30 mouse cellular contexts compared by ENCODE assay signal in the genomic region with DNA sequence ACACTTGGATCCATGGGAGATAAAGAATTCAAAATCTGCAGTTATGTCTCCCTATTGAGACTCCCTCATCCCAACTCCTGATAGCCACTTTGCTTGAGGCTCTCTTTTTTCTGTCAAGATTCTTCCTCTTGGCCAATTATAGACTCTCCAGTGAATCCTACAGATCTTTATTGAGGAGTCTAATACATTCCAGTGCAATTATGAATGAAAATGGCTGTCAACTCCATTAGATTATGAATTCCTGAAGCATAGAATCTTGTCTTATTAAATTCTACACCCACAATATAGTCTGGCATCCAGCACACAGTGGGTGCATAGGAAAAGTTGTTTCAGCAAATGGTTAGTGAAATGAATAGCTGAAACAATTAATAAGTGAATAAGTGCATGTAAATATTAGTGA.
"Had no signal": no experiment of that assay in that cellular context is flagged by ENCODE, and none has a peak within 500 bp of the region (broad histone marks: within the 10 kb centered on the region; RNA-seq: fewer than 3 reads in every experiment).

No protein-coding gene starts in this region.

- H3K9me3 ChIP-seq: limb, embryonic 10.5 days; limb, embryonic 12.5 days; limb, embryonic 13.5 days; limb, embryonic 15.5 days; liver, embryonic 12.5 days; liver, embryonic 13.5 days; liver, embryonic 15.5 days; lung, embryonic 15.5 days; megakaryocyte, embryonic 14.5 days; midbrain, embryonic 10.5 days; midbrain, embryonic 12.5 days; midbrain, embryonic 13.5 days; midbrain, embryonic 15.5 days had no signal

- H3K27me3 ChIP-seq: limb, embryonic 12.5 days; limb, embryonic 13.5 days; limb, embryonic 15.5 days; liver, embryonic 12.5 days; liver, embryonic 13.5 days; liver, embryonic 15.5 days; lung, embryonic 15.5 days; megakaryocyte, embryonic 14.5 days; midbrain, embryonic 12.5 days; midbrain, embryonic 13.5 days; midbrain, embryonic 15.5 days had no signal

- H3K4me1 ChIP-seq: limb, embryonic 10.5 days; limb, embryonic 12.5 days; limb, embryonic 13.5 days; limb, embryonic 15.5 days; liver, embryonic 12.5 days; liver, embryonic 13.5 days; liver, embryonic 15.5 days; lung, embryonic 15.5 days; megakaryocyte, embryonic 14.5 days; midbrain, embryonic 10.5 days had no signal

- H3K9ac ChIP-seq: limb, embryonic 12.5 days; limb, embryonic 13.5 days; limb, embryonic 15.5 days; liver, embryonic 12.5 days; liver, embryonic 13.5 days; liver, embryonic 14.5 days; liver, embryonic 15.5 days; liver, postnatal 0 days; lung, embryonic 14.5 days; lung, embryonic 15.5 days; midbrain, embryonic 12.5 days; midbrain, embryonic 13.5 days; midbrain, embryonic 15.5 days had no signal

- H3K4me2 ChIP-seq: limb, embryonic 12.5 days; limb, embryonic 13.5 days; limb, embryonic 15.5 days; liver, embryonic 11.5 days; liver, embryonic 12.5 days; liver, embryonic 13.5 days; liver, embryonic 15.5 days; lung, embryonic 14.5 days; lung, embryonic 15.5 days; midbrain, embryonic 11.5 days; midbrain, embryonic 12.5 days; midbrain, embryonic 13.5 days; midbrain, embryonic 15.5 days had no signal

- ATAC-seq: liver, embryonic 12.5 days; liver, postnatal 0 days; lung, postnatal 0 days; midbrain, embryonic 13.5 days; midbrain, embryonic 15.5 days had no signal

- DNase-seq: left cerebral cortex, postnatal 4 days; liver; liver, embryonic 13.5 days; liver, postnatal 0 days; lung, adult 18-20 months; lung, adult 2 months; lung, embryonic 14.5 days; lung, postnatal 10 days; lung, postnatal 14 days; lung, postnatal 36 days; lung, postnatal 4 days had no signal

- H3K27ac ChIP-seq: left cerebral cortex, adult 2 months; limb, embryonic 10.5 days; limb, embryonic 12.5 days; limb, embryonic 13.5 days; limb, embryonic 15.5 days; liver, embryonic 12.5 days; liver, embryonic 13.5 days; liver, embryonic 14.5 days; liver, embryonic 15.5 days; lung, embryonic 15.5 days; macrophage; midbrain, embryonic 10.5 days; midbrain, embryonic 12.5 days; midbrain, embryonic 13.5 days; midbrain, embryonic 15.5 days had no signal

- H3K36me3 ChIP-seq: limb, embryonic 10.5 days; limb, embryonic 12.5 days; limb, embryonic 13.5 days; limb, embryonic 15.5 days; liver, embryonic 12.5 days; liver, embryonic 13.5 days; liver, embryonic 15.5 days; lung, embryonic 15.5 days; midbrain, embryonic 10.5 days; midbrain, embryonic 12.5 days; midbrain, embryonic 13.5 days; midbrain, embryonic 15.5 days had no signal

- H3K4me3 ChIP-seq: left cerebral cortex, adult 2 months; limb, embryonic 10.5 days; limb, embryonic 12.5 days; limb, embryonic 13.5 days; limb, embryonic 15.5 days; liver, embryonic 12.5 days; liver, embryonic 13.5 days; liver, embryonic 15.5 days; lung, embryonic 15.5 days; megakaryocyte, embryonic 14.5 days; midbrain, embryonic 10.5 days; midbrain, embryonic 12.5 days; midbrain, embryonic 13.5 days; midbrain, embryonic 15.5 days; myocyte had no signal
